Mouse (Mus musculus): Measurements from ENCODE around the gene Pcif1. TPM values are rescaled to one million over a fixed set of nuclear protein-coding genes. Genes with fewer than 3 reads are reported as not detected.
"Not testable (repeated sequence)": the region's sequence is repeated elsewhere in the genome, so short reads cannot be mapped to it uniquely, and the experiment has no call there.

Pcif1 gene
- polyA plus RNA-seq, 1 experiment = 79.7 TPM

GRCm38 (mm10) chr2:164874239-164874769 lies 4.8 kb upstream of the Pcif1 start:
- Histone ChIP-seq H3K27me3 (ENCODE audit: control insufficient read depth, insufficient read depth, low read length) (no peaks in the 10 kb centered on the region), H3K4me3 (ENCODE audit: control insufficient read depth, insufficient read depth, low read length) (no peak overlapping the region), H3K36me3 (ENCODE audit: control insufficient read depth, insufficient read depth, low read length) (no peaks in the 10 kb centered on the region), H3K4me1 (replicated peaks; ENCODE audit: control insufficient read depth, insufficient read depth, low read length) (peaks cover 12% of the 10 kb centered on the region), H3K27ac (ENCODE audit: control insufficient read depth, insufficient read depth, low read length) (no peak overlapping the region)
- 70% methylated on average over 1 of the region's 1 CpGs for WGBS
- no peak for DNase-seq
- no peak for TF ChIP-seq POLR2A (IDR thresholded peaks at IDR 0.05; ENCODE audit: control insufficient read depth, extremely low read depth, insufficient read depth, low read length, poor library complexity)
- no peak for TF ChIP-seq CTCF (IDR thresholded peaks at IDR 0.05; ENCODE audit: borderline replicate concordance, control insufficient read depth, extremely low read depth, insufficient read depth, low read length, poor library complexity)

- H3K4me1 ChIP-seq (replicated peaks; ENCODE audit: control insufficient read depth, insufficient read depth, low read length) = peaks cover 13% of the 10 kb centered on the region
- not testable (repeated sequence) for H3K27ac ChIP-seq (ENCODE audit: control insufficient read depth, insufficient read depth, low read length); H3K27me3 ChIP-seq (ENCODE audit: control insufficient read depth, insufficient read depth, low read length); H3K36me3 ChIP-seq (ENCODE audit: control insufficient read depth, insufficient read depth, low read length); DNase-seq; H3K4me3 ChIP-seq (ENCODE audit: control insufficient read depth, insufficient read depth, low read length)
- 69% methylated on average over 2 of the region's 2 CpGs for WGBS
Observed at GRCm38 (mm10) chr2:164875648-164876047, 3.5 kb upstream of the Pcif1 start.

- not testable (repeated sequence) for H3K4me3 ChIP-seq (ENCODE audit: control insufficient read depth, insufficient read depth, low read length); H3K27me3 ChIP-seq (ENCODE audit: control insufficient read depth, insufficient read depth, low read length); DNase-seq; H3K36me3 ChIP-seq (ENCODE audit: control insufficient read depth, insufficient read depth, low read length); H3K27ac ChIP-seq (ENCODE audit: control insufficient read depth, insufficient read depth, low read length)
- H3K4me1 ChIP-seq (replicated peaks; ENCODE audit: control insufficient read depth, insufficient read depth, low read length) = peaks cover 18% of the 10 kb centered on the region
- WGBS = 86% methylated on average over 11 of the region's 11 CpGs
Observed at GRCm38 (mm10) chr2:164877376-164878215, 1.5 kb upstream of the Pcif1 start.

GRCm38 (mm10) chr2:164878509-164879227 lies 436 bp upstream of the Pcif1 start:
- DNase-seq = peak; percentile 47
- Histone ChIP-seq H3K27ac (ENCODE audit: control insufficient read depth, insufficient read depth, low read length) (peak overlapping the region; percentile 74), H3K4me3 (ENCODE audit: control insufficient read depth, insufficient read depth, low read length) (peak overlapping the region; percentile 77), H3K27me3 (ENCODE audit: control insufficient read depth, insufficient read depth, low read length) (no peaks in the 10 kb centered on the region), H3K36me3 (ENCODE audit: control insufficient read depth, insufficient read depth, low read length) (peaks cover 7% of the 10 kb centered on the region; the same call in 1 of the 2 replicates), H3K4me1 (replicated peaks; ENCODE audit: control insufficient read depth, insufficient read depth, low read length) (peaks cover 18% of the 10 kb centered on the region)
- TF ChIP-seq POLR2A (IDR thresholded peaks at IDR 0.05; ENCODE audit: control insufficient read depth, extremely low read depth, insufficient read depth, low read length, poor library complexity) = no peak
- TF ChIP-seq CTCF (IDR thresholded peaks at IDR 0.05; ENCODE audit: borderline replicate concordance, control insufficient read depth, extremely low read depth, insufficient read depth, low read length, poor library complexity) = no peak
- WGBS = 1% methylated on average over 28 of the region's 28 CpGs

GRCm38 (mm10) chr2:164879568-164880277 lies 619 bp downstream of the Pcif1 start:
- DNase-seq = peak; percentile 94
- Histone ChIP-seq H3K27me3 (ENCODE audit: control insufficient read depth, insufficient read depth, low read length) (no peaks in the 10 kb centered on the region), H3K4me3 (ENCODE audit: control insufficient read depth, insufficient read depth, low read length) (peak overlapping the region; percentile 91), H3K4me1 (replicated peaks; ENCODE audit: control insufficient read depth, insufficient read depth, low read length) (peaks cover 12% of the 10 kb centered on the region), H3K36me3 (ENCODE audit: control insufficient read depth, insufficient read depth, low read length) (peaks cover 12% of the 10 kb centered on the region; the same call in 1 of the 2 replicates), H3K27ac (ENCODE audit: control insufficient read depth, insufficient read depth, low read length) (peak overlapping the region; percentile 94)
- WGBS = under 1% methylated on average over 72 of the region's 72 CpGs
- TF ChIP-seq CTCF (IDR thresholded peaks at IDR 0.05; ENCODE audit: borderline replicate concordance, control insufficient read depth, extremely low read depth, insufficient read depth, low read length, poor library complexity) (peak; percentile 42; the same call in 1 of the 2 replicates), POLR2A (IDR thresholded peaks at IDR 0.05; ENCODE audit: control insufficient read depth, extremely low read depth, insufficient read depth, low read length, poor library complexity) (peak; percentile 94)

GRCm38 (mm10) chr2:164882619-164883018 lies 3.5 kb downstream of the Pcif1 start:
- H3K36me3 ChIP-seq (ENCODE audit: control insufficient read depth, insufficient read depth, low read length) = peaks cover 41% of the 10 kb centered on the region
- no peak overlapping the region for H3K4me3 ChIP-seq (ENCODE audit: control insufficient read depth, insufficient read depth, low read length)
- WGBS = 95% methylated on average over 9 of the region's 9 CpGs
- DNase-seq = no peak
- H3K27me3 ChIP-seq (ENCODE audit: control insufficient read depth, insufficient read depth, low read length) = no peaks in the 10 kb centered on the region
- TF ChIP-seq CTCF (IDR thresholded peaks at IDR 0.05; ENCODE audit: borderline replicate concordance, control insufficient read depth, extremely low read depth, insufficient read depth, low read length, poor library complexity) = no peak
- TF ChIP-seq POLR2A (IDR thresholded peaks at IDR 0.05; ENCODE audit: control insufficient read depth, extremely low read depth, insufficient read depth, low read length, poor library complexity) = no peak
- H3K4me1 ChIP-seq (replicated peaks; ENCODE audit: control insufficient read depth, insufficient read depth, low read length) = peaks cover 12% of the 10 kb centered on the region
- H3K27ac ChIP-seq (ENCODE audit: control insufficient read depth, insufficient read depth, low read length) = no peak overlapping the region
